Mouse (Mus musculus) olfactory bulb, adult 2 months (tissue): Measurements from ENCODE around the gene Nceh1.

Source experiments
- CTCF ChIP-seq: fragments of 200-500 bp; IDR thresholded peaks from 2 replicates; pipeline ENCODE4 v1.5.1; 2012; ENCODE audit warnings: low read depth, mild to moderate bottlenecking, low read length, moderate library complexity; ENCODE audit not compliant: insufficient read depth
- POLR2A ChIP-seq: fragments of 200-500 bp; IDR thresholded peaks from 2 replicates; pipeline ENCODE4 v1.6.1; 2012; ENCODE audit warnings: mild to moderate bottlenecking, low read depth, low read length, moderate library complexity; ENCODE audit not compliant: insufficient read depth

GRCm38 (mm10) chr3:27319650-27320049 is 136.9 kb downstream of the Nceh1 start:
- no peak for TF ChIP-seq CTCF
- TF ChIP-seq POLR2A, result no peak
